Mouse (Mus musculus): ENCODE data around the gene Cdk9. TPM values are rescaled to one million over a fixed set of nuclear protein-coding genes. Genes with fewer than 3 reads are reported as not detected.

Gene Cdk9
- polyA plus RNA-seq, 1 experiment from 2014 or later = 68.7 TPM

GRCm38 (mm10) chr2:32681754-32682153 is 31.1 kb downstream of the Cdk9 start:
- Histone ChIP-seq H3K36me3 (ENCODE audit: insufficient read depth, low read length) (peaks cover 14% of the 10 kb centered on the region), H3K27me3 (replicated peaks; ENCODE audit: insufficient read depth, low read length) (no peaks in the 10 kb centered on the region), H3K9me3 (ENCODE audit: low read length) (no peaks in the 10 kb centered on the region), H3K9ac (replicated peaks; ENCODE audit: low read depth) (no peak overlapping the region), H3K4me2 (replicated peaks; ENCODE audit: low read depth, low read length) (no peak overlapping the region), H3K27ac (ENCODE audit: low read length) (no peak overlapping the region), H3K4me3 (ENCODE audit: low read depth, low read length) (no peak overlapping the region), H3K4me1 (ENCODE audit: insufficient read depth, low read depth, low read length) (no peaks in the 10 kb centered on the region)
- ATAC-seq (no peak), DNase-seq (ENCODE audit: low spot score) (no peak)
- 62% methylated on average over 6 of the region's 6 CpGs for WGBS
- no peak for TF ChIP-seq EP300 (IDR thresholded peaks at IDR 0.05)
- no peak for TF ChIP-seq CTCF (IDR thresholded peaks at IDR 0.05)

- Histone ChIP-seq H3K27ac (ENCODE audit: low read length) (no peak overlapping the region), H3K36me3 (ENCODE audit: insufficient read depth, low read length) (peaks cover 11% of the 10 kb centered on the region), H3K9ac (replicated peaks; ENCODE audit: low read depth) (no peak overlapping the region), H3K4me2 (replicated peaks; ENCODE audit: low read depth, low read length) (no peak overlapping the region), H3K27me3 (replicated peaks; ENCODE audit: insufficient read depth, low read length) (no peaks in the 10 kb centered on the region), H3K4me1 (ENCODE audit: insufficient read depth, low read depth, low read length) (no peaks in the 10 kb centered on the region), H3K9me3 (ENCODE audit: low read length) (no peaks in the 10 kb centered on the region), H3K4me3 (ENCODE audit: low read depth, low read length) (no peak overlapping the region)
- TF ChIP-seq CTCF (IDR thresholded peaks at IDR 0.05) (no peak), EP300 (IDR thresholded peaks at IDR 0.05) (no peak)
- ATAC-seq (no peak), DNase-seq (ENCODE audit: low spot score) (no peak)
- 87% methylated on average over 19 of the region's 19 CpGs for WGBS
Observed at GRCm38 (mm10) chr2:32680961-32681650, 31.8 kb downstream of the Cdk9 start.

- Histone ChIP-seq H3K4me3 (ENCODE audit: low read depth, low read length) (no peak overlapping the region), H3K36me3 (ENCODE audit: insufficient read depth, low read length) (peaks cover 21% of the 10 kb centered on the region), H3K4me2 (replicated peaks; ENCODE audit: low read depth, low read length) (no peak overlapping the region), H3K27me3 (replicated peaks; ENCODE audit: insufficient read depth, low read length) (no peaks in the 10 kb centered on the region), H3K9ac (replicated peaks; ENCODE audit: low read depth) (no peak overlapping the region), H3K4me1 (ENCODE audit: insufficient read depth, low read depth, low read length) (no peaks in the 10 kb centered on the region), H3K27ac (ENCODE audit: low read length) (no peak overlapping the region), H3K9me3 (ENCODE audit: low read length) (no peaks in the 10 kb centered on the region)
- TF ChIP-seq CTCF (IDR thresholded peaks at IDR 0.05) = no peak
- no peak for TF ChIP-seq EP300 (IDR thresholded peaks at IDR 0.05)
- DNase-seq (ENCODE audit: low spot score) (peak; percentile 44), ATAC-seq (peak; percentile 66)
- 31% methylated on average over 7 of the region's 7 CpGs for WGBS
Observed at GRCm38 (mm10) chr2:32680051-32680451, 32.8 kb downstream of the Cdk9 start.

- H3K27me3 ChIP-seq (replicated peaks; ENCODE audit: insufficient read depth, low read length) = no peaks in the 10 kb centered on the region
- 69% methylated on average over 7 of the region's 7 CpGs for WGBS
- TF ChIP-seq EP300 (IDR thresholded peaks at IDR 0.05) (no peak), CTCF (IDR thresholded peaks at IDR 0.05) (no peak)
- H3K27ac ChIP-seq (ENCODE audit: low read length) = no peak overlapping the region
- peaks cover 28% of the 10 kb centered on the region for H3K36me3 ChIP-seq (ENCODE audit: insufficient read depth, low read length)
- no peak overlapping the region for H3K4me3 ChIP-seq (ENCODE audit: low read depth, low read length)
- ATAC-seq (no peak), DNase-seq (ENCODE audit: low spot score) (no peak)
- H3K9ac ChIP-seq (replicated peaks; ENCODE audit: low read depth) = no peak overlapping the region
- H3K4me2 ChIP-seq (replicated peaks; ENCODE audit: low read depth, low read length) = no peak overlapping the region
- H3K9me3 ChIP-seq (ENCODE audit: low read length) = no peaks in the 10 kb centered on the region
- no peaks in the 10 kb centered on the region for H3K4me1 ChIP-seq (ENCODE audit: insufficient read depth, low read depth, low read length)
Observed at GRCm38 (mm10) chr2:32677683-32678082, 35.2 kb downstream of the Cdk9 start.

- Histone ChIP-seq H3K4me3 (ENCODE audit: low read depth, low read length) (no peak overlapping the region), H3K9ac (replicated peaks; ENCODE audit: low read depth) (no peak overlapping the region), H3K9me3 (ENCODE audit: low read length) (no peaks in the 10 kb centered on the region), H3K4me2 (replicated peaks; ENCODE audit: low read depth, low read length) (no peak overlapping the region), H3K27ac (ENCODE audit: low read length) (no peak overlapping the region), H3K27me3 (replicated peaks; ENCODE audit: insufficient read depth, low read length) (no peaks in the 10 kb centered on the region), H3K36me3 (ENCODE audit: insufficient read depth, low read length) (peaks cover 26% of the 10 kb centered on the region), H3K4me1 (ENCODE audit: insufficient read depth, low read depth, low read length) (no peaks in the 10 kb centered on the region)
- DNase-seq (ENCODE audit: low spot score) = no peak
- ATAC-seq = no peak
- TF ChIP-seq CTCF (IDR thresholded peaks at IDR 0.05) (peak; percentile 45), EP300 (IDR thresholded peaks at IDR 0.05) (no peak)
- WGBS = 92% methylated on average over 3 of the region's 3 CpGs
Observed at GRCm38 (mm10) chr2:32676821-32677220, 36.1 kb downstream of the Cdk9 start.

GRCm38 (mm10) chr2:32673176-32673917 is 39.5 kb downstream of the Cdk9 start:
- Histone ChIP-seq H3K4me2 (replicated peaks; ENCODE audit: low read depth, low read length) (no peak overlapping the region), H3K36me3 (ENCODE audit: insufficient read depth, low read length) (peaks cover 22% of the 10 kb centered on the region; the same call in 1 of the 2 replicates), H3K4me3 (ENCODE audit: low read depth, low read length) (no peak overlapping the region), H3K4me1 (ENCODE audit: insufficient read depth, low read depth, low read length) (no peaks in the 10 kb centered on the region), H3K27me3 (replicated peaks; ENCODE audit: insufficient read depth, low read length) (no peaks in the 10 kb centered on the region), H3K9me3 (ENCODE audit: low read length) (no peaks in the 10 kb centered on the region), H3K9ac (replicated peaks; ENCODE audit: low read depth) (no peak overlapping the region), H3K27ac (ENCODE audit: low read length) (no peak overlapping the region)
- TF ChIP-seq EP300 (IDR thresholded peaks at IDR 0.05) (no peak), CTCF (IDR thresholded peaks at IDR 0.05) (no peak)
- ATAC-seq (peak; percentile 86), DNase-seq (ENCODE audit: low spot score) (peak; percentile 91)
- 56% methylated on average over 16 of the region's 16 CpGs for WGBS

Measured in lung, postnatal 0 days (tissue).